Mouse (Mus musculus): ENCODE data around the gene Tmprss5. TPM values are rescaled to one million over a fixed set of nuclear protein-coding genes. Genes with fewer than 3 reads are reported as not detected.
A peak's percentile ranks its signal among the peaks of the same experiment; 100 is the strongest.

The Tmprss5 gene
- polyA plus RNA-seq (2011; ENCODE audit: insufficient read depth, insufficient read length, low read depth, missing spikeins) = 0.85 and 1.6 TPM in 2 replicates

DNA sequence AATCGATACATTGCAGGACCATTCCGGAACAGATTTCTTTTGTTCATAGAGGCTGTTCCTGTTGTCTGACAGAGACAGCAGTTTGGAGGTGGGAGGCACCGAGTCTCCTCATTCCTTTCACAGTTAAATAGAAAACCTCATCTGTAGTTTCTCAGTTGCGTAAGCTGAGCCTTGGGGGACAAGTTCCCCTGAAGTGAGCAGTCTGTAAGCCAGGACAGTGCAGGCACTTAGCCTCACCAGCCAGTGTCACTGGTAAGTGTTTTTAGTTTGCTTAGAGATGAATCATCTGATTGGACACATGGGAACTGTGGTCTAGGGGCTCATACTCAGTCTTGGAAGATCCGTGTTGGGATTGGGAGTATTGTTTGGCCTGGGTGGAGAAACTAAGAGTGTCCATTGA lies at the start of gene Tmprss5:
Tmprss5 (plus strand) TSS at position 154 of the 400 bp plus-strand sequence.
- Histone ChIP-seq H3K9ac (ENCODE audit: low read depth, poor library complexity, severe bottlenecking) (no peak within 1 kb of the TSS), H3K27me3 (ENCODE audit: control insufficient read depth, insufficient read depth, low read length, poor library complexity, severe bottlenecking) (no peaks in the 10 kb centered on the region), H3K4me3 (ENCODE audit: low read depth, low read length) (no peak within 1 kb of the TSS), H3K4me1 (ENCODE audit: control insufficient read depth, insufficient read depth, low read length) (peaks cover 2% of the 10 kb centered on the region), H3K36me3 (ENCODE audit: control insufficient read depth, insufficient read depth, low read length, poor library complexity, severe bottlenecking) (peaks cover 16% of the 10 kb centered on the region), H3K27ac (ENCODE audit: insufficient read depth, low read length) (peak within 1 kb of the TSS; percentile 30; the same call in 1 of the 2 replicates), H3K9me3 (replicated peaks; ENCODE audit: control insufficient read depth, insufficient read depth, low read length, poor library complexity, severe bottlenecking) (no peaks in the 10 kb centered on the region)
- TF ChIP-seq CTCF (IDR thresholded peaks at IDR 0.05; ENCODE audit: low read depth, low read length) (no peak), EP300 (IDR thresholded peaks at IDR 0.05; ENCODE audit: insufficient read depth, low read depth, low read length) (no peak), POLR2A (IDR thresholded peaks at IDR 0.05; ENCODE audit: insufficient read depth, low read length) (no peak)

GRCm38 (mm10) chr9:49034764-49035163 lies 46.3 kb upstream of the Tmprss5 start:
- H3K4me1 ChIP-seq (ENCODE audit: control insufficient read depth, insufficient read depth, low read length) = no peaks in the 10 kb centered on the region
- no peak overlapping the region for H3K4me3 ChIP-seq (ENCODE audit: low read depth, low read length)
- no peaks in the 10 kb centered on the region for H3K9me3 ChIP-seq (replicated peaks; ENCODE audit: control insufficient read depth, insufficient read depth, low read length, poor library complexity, severe bottlenecking)
- peaks cover 74% of the 10 kb centered on the region for H3K36me3 ChIP-seq (ENCODE audit: control insufficient read depth, insufficient read depth, low read length, poor library complexity, severe bottlenecking)
- H3K9ac ChIP-seq (ENCODE audit: low read depth, poor library complexity, severe bottlenecking) = no peak overlapping the region
- no peak for TF ChIP-seq POLR2A (IDR thresholded peaks at IDR 0.05; ENCODE audit: insufficient read depth, low read length)
- no peak for TF ChIP-seq CTCF (IDR thresholded peaks at IDR 0.05; ENCODE audit: low read depth, low read length)
- no peak for TF ChIP-seq EP300 (IDR thresholded peaks at IDR 0.05; ENCODE audit: insufficient read depth, low read depth, low read length)
- H3K27me3 ChIP-seq (ENCODE audit: control insufficient read depth, insufficient read depth, low read length, poor library complexity, severe bottlenecking) = no peaks in the 10 kb centered on the region
- no peak overlapping the region for H3K27ac ChIP-seq (ENCODE audit: insufficient read depth, low read length)

DNA sequence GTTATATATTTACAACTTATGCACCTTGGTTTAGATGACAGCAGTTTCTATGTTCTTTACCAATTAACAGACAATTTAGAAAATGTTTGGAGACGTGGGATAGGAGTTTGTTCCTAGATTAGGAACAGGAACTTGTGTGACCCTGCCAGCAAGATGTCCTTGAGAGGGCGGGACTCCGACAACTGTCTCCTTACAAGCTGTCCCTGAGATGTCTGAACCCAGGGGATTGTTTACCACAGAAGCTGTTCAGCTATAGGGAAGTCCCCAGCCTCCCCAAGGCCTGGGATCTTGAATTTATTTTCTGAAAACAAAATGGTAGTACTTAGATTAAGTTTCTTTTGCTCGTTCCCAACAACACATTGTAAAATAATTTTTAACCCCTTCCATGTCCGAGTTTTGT lies 30.2 kb upstream of the Tmprss5 start:
- no peaks in the 10 kb centered on the region for H3K36me3 ChIP-seq (ENCODE audit: control insufficient read depth, insufficient read depth, low read length, poor library complexity, severe bottlenecking)
- H3K4me1 ChIP-seq (ENCODE audit: control insufficient read depth, insufficient read depth, low read length) = no peaks in the 10 kb centered on the region
- H3K27me3 ChIP-seq (ENCODE audit: control insufficient read depth, insufficient read depth, low read length, poor library complexity, severe bottlenecking) = no peaks in the 10 kb centered on the region
- H3K9me3 ChIP-seq (replicated peaks; ENCODE audit: control insufficient read depth, insufficient read depth, low read length, poor library complexity, severe bottlenecking) = no peaks in the 10 kb centered on the region
- no peak overlapping the region for H3K9ac ChIP-seq (ENCODE audit: low read depth, poor library complexity, severe bottlenecking)
- H3K27ac ChIP-seq (ENCODE audit: insufficient read depth, low read length) = no peak overlapping the region
- H3K4me3 ChIP-seq (ENCODE audit: low read depth, low read length) = no peak overlapping the region
- no peak for TF ChIP-seq POLR2A (IDR thresholded peaks at IDR 0.05; ENCODE audit: insufficient read depth, low read length)

DNA sequence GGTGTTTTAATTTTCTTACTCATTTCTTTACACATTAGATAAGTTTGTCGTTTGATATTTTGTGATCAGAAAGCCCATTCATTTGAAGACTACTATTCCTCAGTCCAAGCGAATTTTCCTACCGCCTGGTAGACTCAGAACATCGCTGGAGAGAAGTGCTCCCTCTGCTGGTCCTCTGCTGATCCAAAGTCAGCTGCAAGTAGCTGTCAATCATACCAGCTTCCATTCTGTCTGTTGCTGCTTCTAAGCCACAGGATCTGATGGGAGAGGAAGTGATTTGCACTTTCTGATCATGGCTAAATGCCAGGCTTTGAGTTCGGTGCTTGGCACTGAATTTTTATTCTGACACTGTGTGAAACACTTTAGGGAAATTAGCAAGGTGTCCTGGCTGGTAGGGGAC lies 29.7 kb upstream of the Tmprss5 start:
- no peak overlapping the region for H3K9ac ChIP-seq (ENCODE audit: low read depth, poor library complexity, severe bottlenecking)
- H3K27ac ChIP-seq (ENCODE audit: insufficient read depth, low read length) = no peak overlapping the region
- H3K9me3 ChIP-seq (replicated peaks; ENCODE audit: control insufficient read depth, insufficient read depth, low read length, poor library complexity, severe bottlenecking) = no peaks in the 10 kb centered on the region
- H3K4me1 ChIP-seq (ENCODE audit: control insufficient read depth, insufficient read depth, low read length) = no peaks in the 10 kb centered on the region
- no peaks in the 10 kb centered on the region for H3K27me3 ChIP-seq (ENCODE audit: control insufficient read depth, insufficient read depth, low read length, poor library complexity, severe bottlenecking)
- H3K36me3 ChIP-seq (ENCODE audit: control insufficient read depth, insufficient read depth, low read length, poor library complexity, severe bottlenecking) = no peaks in the 10 kb centered on the region
- TF ChIP-seq CTCF (IDR thresholded peaks at IDR 0.05; ENCODE audit: low read depth, low read length) (peak; percentile 93), EP300 (IDR thresholded peaks at IDR 0.05; ENCODE audit: insufficient read depth, low read depth, low read length) (no peak)
- no peak overlapping the region for H3K4me3 ChIP-seq (ENCODE audit: low read depth, low read length)

DNA sequence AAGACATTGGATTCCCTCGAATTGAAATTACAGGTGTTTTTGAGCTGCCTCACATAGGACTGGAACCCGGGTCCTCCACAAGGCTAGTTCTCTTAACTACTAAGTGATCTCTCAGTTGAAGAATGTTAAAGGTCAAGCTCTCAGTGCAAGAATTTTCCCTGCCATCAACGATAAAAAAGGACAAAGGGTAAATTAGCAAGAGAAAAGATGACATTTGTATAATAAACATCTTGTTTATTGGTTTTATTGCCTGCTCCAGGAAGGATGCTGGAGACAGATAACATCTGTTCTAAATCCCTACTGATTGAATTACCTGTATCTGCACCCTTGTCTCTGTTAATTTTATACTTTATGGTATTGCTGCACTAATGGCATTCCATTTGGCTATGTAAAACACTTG lies 27.0 kb upstream of the Tmprss5 start:
- 0 out of 2 replicates have a peak overlapping the region, but pooled peaks have one; percentile 90 for H3K9ac ChIP-seq (ENCODE audit: low read depth, poor library complexity, severe bottlenecking)
- H3K27me3 ChIP-seq (ENCODE audit: control insufficient read depth, insufficient read depth, low read length, poor library complexity, severe bottlenecking) = no peaks in the 10 kb centered on the region
- H3K27ac ChIP-seq (ENCODE audit: insufficient read depth, low read length) = no peak overlapping the region
- H3K9me3 ChIP-seq (replicated peaks; ENCODE audit: control insufficient read depth, insufficient read depth, low read length, poor library complexity, severe bottlenecking) = no peaks in the 10 kb centered on the region
- H3K4me3 ChIP-seq (ENCODE audit: low read depth, low read length) = no peak overlapping the region
- peaks cover 7% of the 10 kb centered on the region; the same call in 1 of the 2 replicates for H3K36me3 ChIP-seq (ENCODE audit: control insufficient read depth, insufficient read depth, low read length, poor library complexity, severe bottlenecking)
- TF ChIP-seq POLR2A (IDR thresholded peaks at IDR 0.05; ENCODE audit: insufficient read depth, low read length) = no peak
- TF ChIP-seq CTCF (IDR thresholded peaks at IDR 0.05; ENCODE audit: low read depth, low read length) = no peak
- no peak for TF ChIP-seq EP300 (IDR thresholded peaks at IDR 0.05; ENCODE audit: insufficient read depth, low read depth, low read length)
- no peaks in the 10 kb centered on the region for H3K4me1 ChIP-seq (ENCODE audit: control insufficient read depth, insufficient read depth, low read length)

DNA sequence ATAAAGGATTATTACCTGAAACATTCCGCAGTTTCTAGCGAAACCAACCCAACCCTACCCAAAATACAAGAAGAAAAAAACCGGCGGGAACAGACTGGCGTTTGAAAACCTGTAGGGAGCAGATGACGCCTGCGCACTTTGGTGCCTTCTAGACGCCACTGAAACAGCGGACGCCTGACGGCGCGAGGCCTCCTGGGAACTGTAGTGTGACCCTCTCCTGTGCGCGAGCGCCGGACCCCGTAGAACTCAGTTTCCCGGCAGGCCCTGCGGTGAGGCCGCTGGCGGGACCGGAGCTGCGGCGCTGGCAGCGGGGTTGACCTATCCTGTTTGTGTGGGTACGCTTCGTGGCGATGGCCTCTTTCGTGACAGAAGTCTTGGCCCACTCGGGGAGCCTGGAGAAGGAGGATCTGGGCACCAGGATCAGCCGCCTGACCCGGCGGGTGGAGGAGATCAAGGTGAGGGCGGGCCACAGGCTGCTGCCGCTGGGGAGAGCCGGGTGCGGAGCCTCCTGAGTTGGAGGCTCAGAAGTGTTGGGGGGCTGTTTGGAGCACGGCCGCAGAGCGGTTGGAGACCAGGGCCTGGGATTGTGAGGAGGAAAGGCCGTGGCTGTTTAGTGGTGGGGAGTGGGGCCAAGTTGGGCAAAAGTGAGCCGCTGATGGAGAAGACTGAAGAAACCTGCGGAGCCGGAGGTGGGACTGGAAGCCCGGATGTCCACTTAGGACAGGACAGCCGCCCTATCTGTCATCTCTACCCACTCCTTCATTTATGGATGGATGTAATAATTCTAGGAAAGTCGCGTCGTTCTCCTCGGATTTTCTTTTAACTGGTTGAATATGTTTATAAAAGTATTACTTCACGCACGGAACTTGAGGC lies 25.5 kb upstream of the Tmprss5 start, which contains the start of gene Zw10:
Zw10 (plus strand) TSS at position 281 of the 873 bp plus-strand sequence.
- no peak within 1 kb of the TSS for H3K27ac ChIP-seq (ENCODE audit: insufficient read depth, low read length)
- no peaks in the 10 kb centered on the region for H3K27me3 ChIP-seq (ENCODE audit: control insufficient read depth, insufficient read depth, low read length, poor library complexity, severe bottlenecking)
- H3K4me3 ChIP-seq (ENCODE audit: low read depth, low read length) = peak within 1 kb of the TSS; percentile 94
- no peaks in the 10 kb centered on the region for H3K4me1 ChIP-seq (ENCODE audit: control insufficient read depth, insufficient read depth, low read length)
- no peaks in the 10 kb centered on the region for H3K9me3 ChIP-seq (replicated peaks; ENCODE audit: control insufficient read depth, insufficient read depth, low read length, poor library complexity, severe bottlenecking)
- peak within 1 kb of the TSS; percentile 90 for H3K9ac ChIP-seq (ENCODE audit: low read depth, poor library complexity, severe bottlenecking)
- peaks cover 7% of the 10 kb centered on the region; the same call in 1 of the 2 replicates for H3K36me3 ChIP-seq (ENCODE audit: control insufficient read depth, insufficient read depth, low read length, poor library complexity, severe bottlenecking)
- TF ChIP-seq CTCF (IDR thresholded peaks at IDR 0.05; ENCODE audit: low read depth, low read length) (no peak), EP300 (IDR thresholded peaks at IDR 0.05; ENCODE audit: insufficient read depth, low read depth, low read length) (peak; percentile 16; the same call in 1 of the 2 replicates)

Data from ES-Bruce4 (cell line).